Mouse (Mus musculus): ENCODE results near the gene Fam81a.

DNA sequence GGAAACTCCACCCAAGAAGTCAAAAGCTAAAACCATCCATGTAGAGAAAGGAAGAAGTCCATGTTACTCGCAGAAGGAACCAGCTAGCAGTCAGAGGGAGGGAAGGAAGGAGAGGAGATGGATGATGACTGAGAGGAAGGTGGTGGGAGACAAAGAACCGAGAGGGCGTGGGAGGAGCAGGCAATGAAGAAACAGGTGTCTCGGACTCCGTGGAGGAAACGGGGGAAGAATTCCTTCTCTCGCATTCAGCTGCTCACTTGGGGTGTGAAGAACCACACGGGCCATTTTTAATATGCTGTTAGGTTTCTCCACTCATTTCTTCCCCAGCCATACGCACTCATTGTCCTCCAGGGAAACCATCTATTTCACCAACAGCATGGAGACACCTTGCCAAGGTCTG, 8.1 kb downstream of the Fam81a start:
- no peak for TF ChIP-seq CTCF (IDR thresholded peaks at IDR 0.05)
- TF ChIP-seq EP300 (IDR thresholded peaks at IDR 0.05), result no peak
